11 mouse cellular contexts compared by ENCODE assay signal in the genomic region with DNA sequence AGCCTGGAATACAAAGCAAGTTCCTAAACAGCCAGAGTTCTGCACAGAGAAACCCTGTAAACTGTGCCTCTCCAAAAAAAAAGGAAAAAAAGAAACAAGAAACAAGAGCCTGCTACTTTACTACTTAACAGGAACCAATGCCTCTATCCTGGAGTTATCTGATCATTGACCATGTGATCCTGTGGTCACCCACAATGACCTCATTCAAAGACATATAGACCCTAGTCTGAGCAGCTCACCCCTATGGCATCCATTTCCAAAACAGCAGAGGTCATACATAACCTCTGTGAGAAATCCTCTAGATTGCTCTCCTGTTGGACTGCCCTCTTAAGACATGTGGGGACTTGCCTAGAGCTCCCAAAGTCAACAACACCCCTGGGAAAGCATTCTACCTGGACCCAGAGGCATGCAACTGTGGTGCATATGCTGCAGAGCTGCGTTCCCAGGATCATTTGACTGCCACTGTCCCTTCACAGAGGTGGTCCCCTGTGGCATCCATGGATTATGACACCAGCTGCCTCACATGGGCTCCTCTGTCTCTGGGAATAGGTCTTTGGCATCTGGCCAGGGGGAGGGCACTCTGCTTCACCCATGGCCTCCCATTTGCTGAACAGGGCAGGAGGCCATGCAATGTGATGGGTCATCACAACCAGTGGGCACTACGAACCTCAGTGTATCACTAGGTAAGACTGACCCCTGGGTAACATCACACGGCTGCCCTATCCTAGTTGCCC. TPM values are rescaled to one million over a fixed set of nuclear protein-coding genes. Genes with fewer than 3 reads are reported as not detected.
DNase-seq lines count a peak whose midpoint lies in the region; ATAC-seq and TF ChIP-seq lines count a peak whose summit lies in the region.
"Had no signal": no experiment of that assay in that cellular context is flagged by ENCODE, and none has a peak within 500 bp of the region (broad histone marks: within the 10 kb centered on the region; RNA-seq: fewer than 3 reads in every experiment).

No protein-coding gene starts in this region.

- no peak overlapping the region for H3K4me2 ChIP-seq in intestine, embryonic 14.5 days (ENCODE audit: low read length)
- H3K4me2 ChIP-seq in stomach, embryonic 14.5 days (replicated peaks; ENCODE audit: low read depth, low read length): no peak overlapping the region
- no peak overlapping the region for H3K4me2 ChIP-seq in midbrain, embryonic 13.5 days (replicated peaks)
- H3K4me2 ChIP-seq in forebrain, embryonic 14.5 days (ENCODE audit: low read length): no peak overlapping the region
- H3K4me2 ChIP-seq: heart, embryonic 15.5 days; liver, embryonic 13.5 days had no signal

- H3K27me3 ChIP-seq in cerebellum, adult 2 months (ENCODE audit: control insufficient read depth, insufficient read depth, low read length): no peaks in the 10 kb centered on the region
- H3K27me3 ChIP-seq in intestine, embryonic 14.5 days (replicated peaks; ENCODE audit: control insufficient read depth, insufficient read depth, low read length): no peaks in the 10 kb centered on the region
- H3K27me3 ChIP-seq in stomach, embryonic 14.5 days (ENCODE audit: control insufficient read depth, insufficient read depth, low read length): no peaks in the 10 kb centered on the region
- H3K27me3 ChIP-seq in midbrain, embryonic 13.5 days: no peaks in the 10 kb centered on the region
- no peaks in the 10 kb centered on the region for H3K27me3 ChIP-seq in forebrain, embryonic 14.5 days (replicated peaks; ENCODE audit: control insufficient read depth, insufficient read depth, low read length)
- H3K27me3 ChIP-seq: heart, embryonic 15.5 days; liver, embryonic 13.5 days had no signal

- no peak overlapping the region for H3K4me3 ChIP-seq in cerebellum, adult 2 months (replicated peaks; ENCODE audit: insufficient read depth, low read depth, low read length)
- no peak overlapping the region for H3K4me3 ChIP-seq in intestine, embryonic 14.5 days (ENCODE audit: low read depth, low read length)
- no peak overlapping the region for H3K4me3 ChIP-seq in stomach, embryonic 14.5 days (ENCODE audit: low read depth, low read length)
- H3K4me3 ChIP-seq in midbrain, embryonic 13.5 days (replicated peaks): no peak overlapping the region
- no peak overlapping the region for H3K4me3 ChIP-seq in forebrain, embryonic 14.5 days (ENCODE audit: low read depth, low read length)
- H3K4me3 ChIP-seq: heart, embryonic 15.5 days; liver, embryonic 13.5 days had no signal

- peak overlapping the region; percentile 3; the same call in 1 of the 2 replicates for H3K27ac ChIP-seq in cerebellum, adult 2 months (ENCODE audit: insufficient read depth, low read length)
- H3K27ac ChIP-seq in intestine, embryonic 14.5 days (ENCODE audit: low read depth): no peak overlapping the region
- 0 out of 2 replicates have a peak overlapping the region, but pooled peaks have one; percentile 11 for H3K27ac ChIP-seq in stomach, embryonic 14.5 days (ENCODE audit: low read length)
- no peak overlapping the region for H3K27ac ChIP-seq in midbrain, embryonic 13.5 days
- H3K27ac ChIP-seq in forebrain, embryonic 14.5 days (ENCODE audit: low read depth, low read length): no peak overlapping the region
- H3K27ac ChIP-seq: heart, embryonic 15.5 days; liver, embryonic 13.5 days had no signal

- no peak for TF ChIP-seq CTCF in cerebellum, adult 2 months (IDR thresholded peaks at IDR 0.05; ENCODE audit: borderline replicate concordance, insufficient read depth, low read depth, low read length)

- no peaks in the 10 kb centered on the region for H3K9me3 ChIP-seq in intestine, embryonic 14.5 days (ENCODE audit: control insufficient read depth, low read length)
- H3K9me3 ChIP-seq in stomach, embryonic 14.5 days (ENCODE audit: control insufficient read depth, low read depth, low read length): no peaks in the 10 kb centered on the region
- H3K9me3 ChIP-seq in midbrain, embryonic 13.5 days: no peaks in the 10 kb centered on the region
- no peaks in the 10 kb centered on the region for H3K9me3 ChIP-seq in forebrain, embryonic 14.5 days (replicated peaks; ENCODE audit: control insufficient read depth, low read length)
- H3K9me3 ChIP-seq: heart, embryonic 15.5 days; liver, embryonic 13.5 days had no signal

- peak; percentile 4; the same call in 1 of the 2 replicates for ATAC-seq in intestine, embryonic 14.5 days (replicated peaks; ENCODE audit: low FRiP score, low TSS enrichment, low read depth)
- 0 out of 2 replicates have a peak, but pooled peaks have one; percentile 46 for ATAC-seq in stomach, embryonic 14.5 days (ENCODE audit: insufficient number of reproducible peaks, insufficient read depth, low FRiP score, low read depth)
- no peak for ATAC-seq in midbrain, embryonic 13.5 days
- no peak for ATAC-seq in forebrain, embryonic 14.5 days

- 57% methylated on average over 3 of the region's 3 CpGs for WGBS in cerebellum, adult 2 months
- 93% methylated on average over 3 of the region's 3 CpGs for WGBS in intestine, embryonic 14.5 days
- 86% methylated on average over 3 of the region's 3 CpGs for WGBS in stomach, embryonic 14.5 days
- WGBS in midbrain, embryonic 13.5 days: 95% methylated on average over 3 of the region's 3 CpGs
- 96% methylated on average over 3 of the region's 3 CpGs for WGBS in forebrain, embryonic 14.5 days

- H3K36me3 ChIP-seq in intestine, embryonic 14.5 days (ENCODE audit: control insufficient read depth, insufficient read depth, low read length): 0 out of 2 replicates have a peak, but pooled peaks cover 11% of the 10 kb centered on the region
- no peaks in the 10 kb centered on the region for H3K36me3 ChIP-seq in stomach, embryonic 14.5 days (ENCODE audit: control insufficient read depth, insufficient read depth, low read length)
- no peaks in the 10 kb centered on the region; the same call in none of the 2 replicates for H3K36me3 ChIP-seq in midbrain, embryonic 13.5 days
- no peaks in the 10 kb centered on the region for H3K36me3 ChIP-seq in forebrain, embryonic 14.5 days (ENCODE audit: control insufficient read depth, insufficient read depth, low read length)
- H3K36me3 ChIP-seq: liver, embryonic 13.5 days had no signal

- H3K4me1 ChIP-seq in cerebellum, adult 2 months (ENCODE audit: control insufficient read depth, insufficient read depth, low read length): peaks cover 20% of the 10 kb centered on the region
- H3K4me1 ChIP-seq in intestine, embryonic 14.5 days (replicated peaks; ENCODE audit: control insufficient read depth, insufficient read depth, low read length): peaks cover 14% of the 10 kb centered on the region
- peaks cover 6% of the 10 kb centered on the region for H3K4me1 ChIP-seq in stomach, embryonic 14.5 days (ENCODE audit: control insufficient read depth, insufficient read depth, low read length)
- H3K4me1 ChIP-seq in midbrain, embryonic 13.5 days (replicated peaks): 0 out of 2 replicates have a peak, but pooled peaks cover 4% of the 10 kb centered on the region
- H3K4me1 ChIP-seq in forebrain, embryonic 14.5 days (ENCODE audit: control insufficient read depth, insufficient read depth, low read length): peaks cover 8% of the 10 kb centered on the region; the same call in 1 of the 2 replicates

- DNase-seq in cerebellum, adult 2 months: peak; percentile 38 to 40
- DNase-seq in cerebellum, adult 11 months: no peak
- peak; percentile 15 for DNase-seq in lung, postnatal 10 days
- DNase-seq in lung, postnatal 14 days: no peak
- no peak for DNase-seq in intestine, embryonic 14.5 days (ENCODE audit: low spot score)
- no peak for DNase-seq in forebrain, embryonic 14.5 days (ENCODE audit: low spot score)
- DNase-seq: liver, embryonic 13.5 days had no signal

- no peak for TF ChIP-seq POLR2A in cerebellum, adult 2 months (IDR thresholded peaks at IDR 0.05; ENCODE audit: borderline replicate concordance, insufficient read depth, low read length)

- H3K9ac ChIP-seq in intestine, embryonic 14.5 days (ENCODE audit: low read length): no peak overlapping the region
- no peak overlapping the region for H3K9ac ChIP-seq in stomach, embryonic 14.5 days (replicated peaks; ENCODE audit: low read depth, low read length)
- no peak overlapping the region for H3K9ac ChIP-seq in midbrain, embryonic 13.5 days (replicated peaks)
- H3K9ac ChIP-seq in forebrain, embryonic 14.5 days (ENCODE audit: low read length): no peak overlapping the region
- H3K9ac ChIP-seq: heart, embryonic 15.5 days; liver, embryonic 13.5 days had no signal

RNA-seq across cellular contexts. Expression of a gene that starts 12.8 kb away (rescaled TPM):
- polyA plus RNA-seq in cerebellum, adult 2 months (2012; rRNA removed): 251 and 263 TPM in 2 replicates
- polyA plus RNA-seq in intestine, embryonic 14.5 days (2014; fragmentation: Nextera tagmentation; extraction: Ambion mirVana): 85.3 and 95.5 TPM in 2 replicates
- polyA plus RNA-seq in stomach, embryonic 14.5 days (2014; fragmentation: Nextera tagmentation; extraction: Ambion mirVana): 83.6 and 87.0 TPM in 2 replicates
- 108 and 109 TPM in 2 replicates for polyA plus RNA-seq in midbrain, embryonic 13.5 days (2015; fragmentation: Nextera tagmentation; extraction: Ambion mirVana)
- 87.1 and 96.5 TPM in 2 replicates for polyA plus RNA-seq in forebrain, embryonic 14.5 days (2014; fragmentation: Nextera tagmentation; extraction: Ambion mirVana)

RNA-seq across cellular contexts. Expression of a gene that starts 51.2 kb away (rescaled TPM):
- 127 and 135 TPM in 2 replicates for polyA plus RNA-seq in cerebellum, adult 2 months (2012; rRNA removed)
- polyA plus RNA-seq in intestine, embryonic 14.5 days (2014; fragmentation: Nextera tagmentation; extraction: Ambion mirVana): 94.7 and 97.6 TPM in 2 replicates
- polyA plus RNA-seq in stomach, embryonic 14.5 days (2014; fragmentation: Nextera tagmentation; extraction: Ambion mirVana): 96.9 and 105 TPM in 2 replicates
- polyA plus RNA-seq in midbrain, embryonic 13.5 days (2015; fragmentation: Nextera tagmentation; extraction: Ambion mirVana): 81.8 and 87.6 TPM in 2 replicates
- 106 and 111 TPM in 2 replicates for polyA plus RNA-seq in forebrain, embryonic 14.5 days (2014; fragmentation: Nextera tagmentation; extraction: Ambion mirVana)

RNA-seq across cellular contexts. Expression of a gene that starts 57.9 kb away (rescaled TPM):
- polyA plus RNA-seq in cerebellum, adult 2 months (2012; rRNA removed): 0.08 TPM in 1 of 2 replicates, not detected in the other
- 0.43 and 0.55 TPM in 2 replicates for polyA plus RNA-seq in intestine, embryonic 14.5 days (2014; fragmentation: Nextera tagmentation; extraction: Ambion mirVana)
- polyA plus RNA-seq in stomach, embryonic 14.5 days (2014; fragmentation: Nextera tagmentation; extraction: Ambion mirVana): 1.3 and 1.5 TPM in 2 replicates
- polyA plus RNA-seq in midbrain, embryonic 13.5 days (2015; fragmentation: Nextera tagmentation; extraction: Ambion mirVana): 0.40 and 0.50 TPM in 2 replicates
- polyA plus RNA-seq in forebrain, embryonic 14.5 days (2014; fragmentation: Nextera tagmentation; extraction: Ambion mirVana): 0.14 TPM in 2 replicates
- polyA plus RNA-seq: cortical plate, adult 2 months; liver, embryonic 13.5 days had no signal

RNA-seq across cellular contexts. Expression of a gene that starts 58.2 kb away (rescaled TPM):
- 33.0 and 36.9 TPM in 2 replicates for polyA plus RNA-seq in cerebellum, adult 2 months (2012; rRNA removed)
- polyA plus RNA-seq in intestine, embryonic 14.5 days (2014; fragmentation: Nextera tagmentation; extraction: Ambion mirVana): 73.4 and 79.4 TPM in 2 replicates
- 69.7 and 70.6 TPM in 2 replicates for polyA plus RNA-seq in stomach, embryonic 14.5 days (2014; fragmentation: Nextera tagmentation; extraction: Ambion mirVana)
- polyA plus RNA-seq in midbrain, embryonic 13.5 days (2015; fragmentation: Nextera tagmentation; extraction: Ambion mirVana): 102 and 104 TPM in 2 replicates
- 127 and 143 TPM in 2 replicates for polyA plus RNA-seq in forebrain, embryonic 14.5 days (2014; fragmentation: Nextera tagmentation; extraction: Ambion mirVana)

Comparison
In these comparisons a context has a peak if more than half of its experiments do, and no peak if none do; other contexts are left out.
1. DNase-seq: peak in cerebellum, adult 2 months (2 of 2) and lung, postnatal 10 days (single experiment); none in cerebellum, adult 11 months (single experiment), lung, postnatal 14 days (single experiment), intestine, embryonic 14.5 days (single experiment) and forebrain, embryonic 14.5 days (single experiment).
2. H3K27ac ChIP-seq: peak in cerebellum, adult 2 months (single experiment) and stomach, embryonic 14.5 days (single experiment); none in intestine, embryonic 14.5 days (single experiment), midbrain, embryonic 13.5 days (single experiment) and forebrain, embryonic 14.5 days (single experiment).
3. ATAC-seq: peak in intestine, embryonic 14.5 days (single experiment) and stomach, embryonic 14.5 days (single experiment); none in midbrain, embryonic 13.5 days (single experiment) and forebrain, embryonic 14.5 days (single experiment).